Mouse (Mus musculus) lung, adult 2 months (tissue): ENCODE data around the gene Efemp1.

Experiments used
- CTCF ChIP-seq: fragments of 200-500 bp; IDR thresholded peaks from 2 replicates; pipeline ENCODE4 v1.5.1; 2011; ENCODE audit warnings: mild to moderate bottlenecking, low read length, control low read depth; ENCODE audit not compliant: insufficient read depth
- POLR2A ChIP-seq: fragments of 200-500 bp; IDR thresholded peaks from 2 replicates; pipeline ENCODE4 v1.6.1; 2011; ENCODE audit warnings: low read depth, mild to moderate bottlenecking, control low read depth, low read length, borderline replicate concordance; ENCODE audit errors: extremely low read depth

DNA sequence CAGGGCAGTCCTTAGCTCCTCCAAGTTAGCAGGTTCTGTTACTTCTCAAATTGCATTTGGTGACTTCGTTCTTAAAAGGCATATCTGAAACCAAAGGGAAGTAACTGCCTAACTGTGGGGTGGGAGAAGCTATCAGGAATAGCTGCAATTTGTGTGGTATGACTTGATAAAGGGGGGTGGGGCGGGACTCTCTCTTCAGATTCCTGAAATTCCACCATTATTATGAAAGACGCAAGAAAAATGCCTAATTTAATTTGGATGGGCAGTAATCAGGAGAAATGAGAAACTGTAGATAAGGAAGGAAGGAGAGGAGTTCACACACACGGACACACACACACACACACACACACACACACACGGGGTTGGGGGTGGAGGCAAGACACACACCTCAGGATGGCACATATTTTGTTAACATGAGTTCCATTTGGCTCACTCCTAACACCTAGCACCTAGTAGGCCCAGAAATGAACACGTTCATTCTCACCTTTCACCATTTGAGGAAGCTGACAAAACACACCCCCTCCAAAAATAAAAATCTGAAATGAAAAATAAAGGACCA is 564 bp upstream of the Efemp1 start:
- TF ChIP-seq CTCF, result no peak
- no peak for TF ChIP-seq POLR2A
